Mouse (Mus musculus) neural tube, embryonic 15.5 days (tissue): ENCODE data around the gene Maml3. TPM values are rescaled to one million over a fixed set of nuclear protein-coding genes. Genes with fewer than 3 reads are reported as not detected.

Experiments
- ATAC-seq: fragments of 200-750 bp; cut with Nextera tagmentation; 2 replicates; pipeline ENCODE4 v1.8.0; 2017; ENCODE audit warnings: mild to moderate bottlenecking, moderate TSS enrichment, moderate library complexity; ENCODE audit not compliant: low FRiP score
- H3K27ac ChIP-seq: fragments of 300-500 bp; sonication (generic); replicated peaks from 2 replicates; pipeline ENCODE4 v1.5.1; 2015; ENCODE audit warnings: mild to moderate bottlenecking, inconsistent platforms
- H3K27me3 ChIP-seq: fragments of 300-500 bp; sonication (generic); replicated peaks from 2 replicates; pipeline ENCODE4 v1.6.1; 2015; ENCODE audit warnings: inconsistent platforms
- H3K36me3 ChIP-seq: fragments of 300-500 bp; sonication (generic); 2 replicates; pipeline ENCODE4 v1.6.1; 2015; ENCODE audit warnings: inconsistent platforms
- H3K4me1 ChIP-seq: fragments of 300-500 bp; sonication (generic); 2 replicates; pipeline ENCODE4 v1.6.1; 2015; ENCODE audit warnings: inconsistent platforms
- H3K4me2 ChIP-seq: fragments of 300-500 bp; sonication (generic); 2 replicates; pipeline ENCODE4 v1.6.1; 2015; ENCODE audit warnings: inconsistent platforms, mild to moderate bottlenecking, moderate library complexity
- H3K4me3 ChIP-seq: fragments of 300-500 bp; sonication (generic); replicated peaks from 2 replicates; pipeline ENCODE4 v1.5.1; 2015; ENCODE audit warnings: mild to moderate bottlenecking, inconsistent platforms
- H3K9ac ChIP-seq: fragments of 300-500 bp; sonication (generic); replicated peaks from 2 replicates; pipeline ENCODE4 v1.6.1; 2015; ENCODE audit warnings: mild to moderate bottlenecking, inconsistent platforms
- H3K9me3 ChIP-seq: fragments of 300-500 bp; sonication (generic); replicated peaks from 2 replicates; pipeline ENCODE4 v1.6.1; 2016; ENCODE audit warnings: inconsistent platforms
- WGBS: fragments of 180-500 bp; shearing (Covaris S2); methylation state at CpG from one replicate; pipeline ENCODE4 v1.1.7; 2015; ENCODE audit warnings: mixed read lengths; 5-methylcytosine and 5-hydroxymethylcytosine counted together
- polyA plus RNA-seq: library from polyadenylated mRNA; unstranded; fragments of >200 nt; fragmentation: Nextera tagmentation; extraction: Ambion mirVana; gene quantifications from 2 replicates; pipeline ENCODE4 v1.2.1, GENCODE M21; 2015

Maml3 gene
- polyA plus RNA-seq, 1 experiment from 2014 or later = 7.6 TPM

DNA sequence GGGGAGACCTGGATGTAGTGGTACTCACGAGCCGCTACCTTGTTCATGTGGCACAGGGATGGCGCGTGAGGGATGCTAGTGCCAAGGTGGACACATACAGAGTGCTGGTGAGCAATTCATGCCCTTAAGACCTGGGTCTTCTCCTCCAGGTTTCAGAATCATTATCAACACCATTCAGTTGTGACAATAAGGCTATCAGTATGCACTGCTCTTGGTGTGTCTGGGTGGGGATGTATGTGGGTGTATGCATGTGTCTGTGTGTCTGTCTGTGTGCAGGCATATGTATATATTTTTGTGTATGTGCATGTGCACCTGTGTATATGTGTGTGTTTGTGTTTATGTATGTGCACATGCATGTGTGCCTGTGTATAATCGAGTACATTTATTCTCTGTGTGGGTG is 291.7 kb downstream of the Maml3 start:
- Histone ChIP-seq H3K4me1 (peaks cover 39% of the 10 kb centered on the region), H3K27me3 (no peaks in the 10 kb centered on the region), H3K27ac (no peak overlapping the region), H3K36me3 (no peaks in the 10 kb centered on the region), H3K9ac (no peak overlapping the region), H3K4me2 (no peak overlapping the region), H3K9me3 (no peaks in the 10 kb centered on the region), H3K4me3 (no peak overlapping the region)
- no peak for ATAC-seq
- WGBS = 91% methylated on average over 5 of the region's 5 CpGs

GRCm38 (mm10) chr3:51810731-51811130 is 294.1 kb downstream of the Maml3 start:
- Histone ChIP-seq H3K4me1 (peaks cover 37% of the 10 kb centered on the region), H3K4me3 (no peak overlapping the region), H3K27me3 (no peaks in the 10 kb centered on the region), H3K36me3 (no peaks in the 10 kb centered on the region), H3K9me3 (no peaks in the 10 kb centered on the region), H3K4me2 (no peak overlapping the region), H3K9ac (no peak overlapping the region), H3K27ac (no peak overlapping the region)
- 48% methylated on average over 7 of the region's 7 CpGs for WGBS
- ATAC-seq = no peak

DNA sequence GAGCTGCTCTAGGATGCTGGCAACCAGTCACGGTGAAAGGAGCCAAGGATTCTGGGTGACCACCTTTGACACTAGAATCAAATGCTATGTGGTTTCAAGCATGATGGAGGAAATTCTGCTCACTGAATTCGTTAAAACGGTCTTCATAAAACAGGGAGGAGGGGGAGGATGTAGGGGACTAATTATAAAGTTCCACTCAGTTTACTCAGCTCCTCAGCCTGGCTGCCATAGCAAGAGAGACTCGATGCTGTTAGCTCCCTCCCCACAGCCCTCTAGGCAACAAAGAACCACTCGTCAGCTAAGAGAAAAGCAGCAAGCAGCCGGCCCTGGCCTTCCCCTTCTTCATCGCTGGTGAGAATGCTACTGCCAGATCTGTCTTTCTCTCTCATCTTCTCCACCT is 295.1 kb downstream of the Maml3 start:
- peaks cover 43% of the 10 kb centered on the region for H3K4me1 ChIP-seq
- H3K4me2 ChIP-seq = no peak overlapping the region
- H3K9me3 ChIP-seq = no peaks in the 10 kb centered on the region
- H3K27me3 ChIP-seq = no peaks in the 10 kb centered on the region
- peak overlapping the region; percentile 39; the same call in 1 of the 2 replicates for H3K27ac ChIP-seq
- H3K36me3 ChIP-seq = no peaks in the 10 kb centered on the region
- WGBS = 31% methylated on average over 7 of the region's 7 CpGs
- H3K4me3 ChIP-seq = no peak overlapping the region
- peak; percentile 49 for ATAC-seq
- H3K9ac ChIP-seq = no peak overlapping the region

DNA sequence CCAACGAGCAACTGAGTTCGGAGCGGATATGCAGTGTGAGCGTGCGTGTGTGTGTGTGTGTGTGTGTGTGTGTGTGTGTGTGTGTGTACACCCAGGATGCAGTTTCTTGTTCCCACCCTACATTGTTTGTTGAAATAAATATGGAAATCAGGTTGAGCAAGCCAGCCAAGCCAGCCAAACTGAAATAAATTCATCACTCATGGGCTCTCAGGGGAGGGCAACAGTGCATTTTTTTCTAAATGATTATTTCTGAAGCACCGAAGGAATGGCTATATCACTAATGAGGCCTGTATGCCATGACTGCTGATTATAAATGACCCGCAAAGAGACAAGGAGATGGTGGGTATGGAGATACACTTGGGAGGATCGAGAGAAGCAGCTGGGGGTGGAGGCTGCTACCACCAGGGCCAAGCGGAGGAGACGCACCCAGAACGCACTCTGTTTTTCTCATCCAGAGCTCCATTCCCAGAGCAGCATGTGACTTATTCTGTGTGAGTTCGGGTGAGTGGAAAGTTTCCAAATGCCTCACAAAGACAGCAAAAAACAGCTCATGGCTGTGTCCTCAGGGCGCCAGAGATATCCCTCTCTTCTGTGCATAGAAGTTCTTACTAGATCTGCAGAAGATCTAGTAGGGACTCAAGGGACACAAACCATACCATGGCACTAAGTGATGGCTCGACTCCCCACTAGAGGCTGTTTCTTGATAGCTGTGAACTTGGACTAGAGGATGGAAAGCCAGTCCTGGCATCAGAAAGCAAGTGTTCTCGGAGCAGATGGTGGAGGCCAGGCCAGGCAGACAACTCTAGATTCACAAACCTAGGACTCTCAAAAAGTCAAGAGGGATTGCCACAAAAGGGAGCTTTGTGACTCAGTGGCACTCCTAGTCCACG is 296.6 kb downstream of the Maml3 start:
- H3K27ac ChIP-seq = peak overlapping the region; percentile 60
- H3K27me3 ChIP-seq = no peaks in the 10 kb centered on the region
- H3K9me3 ChIP-seq = no peaks in the 10 kb centered on the region
- WGBS = 54% methylated on average over 16 of the region's 16 CpGs
- no peak overlapping the region for H3K9ac ChIP-seq
- no peaks in the 10 kb centered on the region for H3K36me3 ChIP-seq
- no peak for ATAC-seq
- H3K4me1 ChIP-seq = peaks cover 46% of the 10 kb centered on the region
- H3K4me3 ChIP-seq = no peak overlapping the region
- no peak overlapping the region for H3K4me2 ChIP-seq

DNA sequence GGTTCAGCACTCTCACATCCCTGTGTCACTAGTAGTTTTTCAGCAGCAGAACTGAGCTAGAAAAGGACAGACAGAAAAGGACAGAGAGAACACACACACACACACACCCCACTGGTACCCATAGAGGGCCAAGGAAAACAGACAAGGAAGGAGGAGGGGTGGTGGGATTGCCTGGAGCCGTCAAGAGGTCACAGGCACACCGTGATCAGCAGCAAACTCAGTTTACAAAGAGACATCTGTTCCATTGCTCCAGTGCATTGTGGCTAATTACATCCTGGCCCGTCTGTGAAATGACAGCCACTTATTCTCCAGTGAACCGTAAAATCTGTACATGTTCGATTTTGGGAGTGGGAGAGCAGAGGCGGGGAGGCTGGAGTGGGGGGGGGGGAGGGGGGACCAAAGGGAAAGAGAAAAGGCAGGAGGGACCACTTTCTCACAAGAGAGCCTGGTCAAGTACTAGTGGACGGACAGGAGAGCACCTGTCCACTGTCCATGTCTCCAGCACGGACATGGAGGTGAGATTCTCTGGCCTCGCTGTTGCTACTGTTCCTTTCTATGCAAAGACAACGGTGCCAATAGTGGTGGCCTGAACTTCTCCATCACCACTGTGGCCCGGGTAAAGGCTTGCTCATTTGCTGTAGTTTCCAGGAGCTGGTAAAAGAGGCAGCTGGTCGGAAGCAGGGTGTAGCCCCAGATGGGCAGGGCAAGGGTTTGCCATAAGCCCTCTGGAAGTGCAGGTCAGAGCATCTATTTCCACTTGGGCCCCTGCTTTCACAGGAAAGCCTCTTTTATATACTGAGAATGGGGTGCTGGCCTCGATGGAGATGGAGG is 299.2 kb downstream of the Maml3 start:
- no peak overlapping the region for H3K9ac ChIP-seq
- H3K36me3 ChIP-seq = no peaks in the 10 kb centered on the region
- H3K27ac ChIP-seq = peak overlapping the region; percentile 61
- no peaks in the 10 kb centered on the region for H3K27me3 ChIP-seq
- H3K4me3 ChIP-seq = no peak overlapping the region
- peaks cover 42% of the 10 kb centered on the region for H3K4me1 ChIP-seq
- H3K9me3 ChIP-seq = no peaks in the 10 kb centered on the region
- H3K4me2 ChIP-seq = no peak overlapping the region
- ATAC-seq = no peak
- 10% methylated on average over 13 of the region's 13 CpGs for WGBS

DNA sequence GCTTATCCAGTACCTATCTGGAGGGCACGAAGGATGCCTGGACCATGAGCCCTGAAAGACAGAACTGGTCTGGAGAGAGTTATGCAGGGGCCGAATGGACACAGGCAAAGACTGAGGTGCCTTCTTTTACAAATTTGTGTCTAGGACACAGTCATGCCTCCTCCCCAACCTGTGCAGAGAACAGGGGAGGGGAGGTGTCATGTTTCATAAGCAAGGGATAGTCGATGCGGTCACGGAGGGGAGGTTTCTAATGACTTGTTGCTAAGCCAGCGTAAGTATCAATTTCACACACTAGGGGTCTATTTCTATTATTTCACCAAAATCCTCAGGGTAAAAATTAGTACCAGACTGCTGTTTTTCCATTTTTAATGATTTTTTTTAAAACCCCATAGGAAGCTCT is 301.0 kb downstream of the Maml3 start:
- no peaks in the 10 kb centered on the region for H3K36me3 ChIP-seq
- H3K27me3 ChIP-seq = no peaks in the 10 kb centered on the region
- H3K9ac ChIP-seq = no peak overlapping the region
- H3K4me3 ChIP-seq = no peak overlapping the region
- no peak overlapping the region for H3K4me2 ChIP-seq
- no peak for ATAC-seq
- WGBS = 67% methylated on average over 6 of the region's 6 CpGs
- H3K9me3 ChIP-seq = no peaks in the 10 kb centered on the region
- H3K27ac ChIP-seq = no peak overlapping the region
- H3K4me1 ChIP-seq = peaks cover 41% of the 10 kb centered on the region

DNA sequence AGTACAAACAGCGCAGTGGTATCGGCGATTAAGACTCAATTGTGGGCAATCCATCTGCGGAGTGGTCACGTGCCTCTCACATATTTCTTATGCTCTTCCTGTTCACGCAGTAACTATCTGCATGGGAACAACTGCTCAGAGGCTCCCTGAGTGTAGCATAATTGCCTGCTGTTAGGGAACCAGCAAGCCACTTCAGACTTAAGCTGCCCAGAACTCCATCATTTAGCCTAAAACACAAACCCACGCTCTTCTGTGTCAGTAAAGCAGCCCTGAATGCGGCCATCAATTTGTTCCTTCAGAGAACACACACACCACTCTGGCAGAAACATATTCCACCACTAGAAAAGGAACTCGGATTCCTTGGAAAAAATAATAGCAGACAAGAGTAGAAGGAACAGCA is 305.2 kb downstream of the Maml3 start:
- Histone ChIP-seq H3K27ac (peak overlapping the region; percentile 23; the same call in 1 of the 2 replicates), H3K4me2 (no peak overlapping the region), H3K27me3 (no peaks in the 10 kb centered on the region), H3K4me1 (peaks cover 57% of the 10 kb centered on the region), H3K36me3 (no peaks in the 10 kb centered on the region), H3K9ac (no peak overlapping the region), H3K4me3 (no peak overlapping the region), H3K9me3 (no peaks in the 10 kb centered on the region)
- no peak for ATAC-seq
- WGBS = 59% methylated on average over 9 of the region's 9 CpGs

DNA sequence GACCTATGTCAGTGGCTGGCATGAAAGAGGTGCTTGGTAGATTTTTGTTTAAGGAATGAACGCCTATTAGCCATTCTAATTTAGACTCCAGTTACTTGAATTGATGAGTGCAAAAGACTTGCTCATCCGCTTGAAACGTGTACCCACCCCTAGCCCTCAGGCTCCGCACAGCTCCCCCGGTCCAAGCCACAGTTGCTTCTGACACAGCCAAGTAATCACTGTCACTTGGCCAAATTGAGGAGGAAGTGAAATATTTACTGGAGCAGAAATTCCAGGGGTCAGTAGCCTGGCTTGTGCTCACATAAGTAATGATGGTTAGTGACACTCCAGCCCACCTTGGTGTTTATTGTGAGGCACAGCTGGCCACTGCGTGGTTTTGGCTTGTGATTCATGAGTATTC is 308.0 kb downstream of the Maml3 start:
- Histone ChIP-seq H3K36me3 (no peaks in the 10 kb centered on the region), H3K4me2 (peak overlapping the region; percentile 43), H3K27me3 (no peaks in the 10 kb centered on the region), H3K27ac (peak overlapping the region; percentile 72), H3K4me3 (no peak overlapping the region), H3K4me1 (peaks cover 53% of the 10 kb centered on the region), H3K9ac (no peak overlapping the region), H3K9me3 (no peaks in the 10 kb centered on the region)
- no peak; the same call in 1 of the 2 replicates for ATAC-seq
- 30% methylated on average over 6 of the region's 6 CpGs for WGBS

- Histone ChIP-seq H3K4me1 (peaks cover 58% of the 10 kb centered on the region), H3K27ac (peak overlapping the region; percentile 72), H3K9me3 (no peaks in the 10 kb centered on the region), H3K9ac (peak overlapping the region; percentile 32; the same call in 1 of the 2 replicates), H3K4me2 (peak overlapping the region; percentile 43), H3K36me3 (no peaks in the 10 kb centered on the region), H3K27me3 (no peaks in the 10 kb centered on the region), H3K4me3 (peak overlapping the region; percentile 8; the same call in 1 of the 2 replicates)
- ATAC-seq = peak; percentile 66; the same call in 1 of the 2 replicates
- 48% methylated on average over 12 of the region's 12 CpGs for WGBS
Observed at GRCm38 (mm10) chr3:51796219-51796828, 308.6 kb downstream of the Maml3 start.

GRCm38 (mm10) chr3:51791542-51791941 is 313.3 kb downstream of the Maml3 start:
- peak overlapping the region; percentile 45; the same call in 1 of the 2 replicates for H3K27ac ChIP-seq
- H3K36me3 ChIP-seq = no peaks in the 10 kb centered on the region
- no peaks in the 10 kb centered on the region for H3K27me3 ChIP-seq
- H3K4me1 ChIP-seq = peaks cover 48% of the 10 kb centered on the region
- no peak overlapping the region for H3K9ac ChIP-seq
- no peak overlapping the region for H3K4me2 ChIP-seq
- H3K4me3 ChIP-seq = no peak overlapping the region
- H3K9me3 ChIP-seq = no peaks in the 10 kb centered on the region
- WGBS = 24% methylated on average over 7 of the region's 7 CpGs
- ATAC-seq = no peak

DNA sequence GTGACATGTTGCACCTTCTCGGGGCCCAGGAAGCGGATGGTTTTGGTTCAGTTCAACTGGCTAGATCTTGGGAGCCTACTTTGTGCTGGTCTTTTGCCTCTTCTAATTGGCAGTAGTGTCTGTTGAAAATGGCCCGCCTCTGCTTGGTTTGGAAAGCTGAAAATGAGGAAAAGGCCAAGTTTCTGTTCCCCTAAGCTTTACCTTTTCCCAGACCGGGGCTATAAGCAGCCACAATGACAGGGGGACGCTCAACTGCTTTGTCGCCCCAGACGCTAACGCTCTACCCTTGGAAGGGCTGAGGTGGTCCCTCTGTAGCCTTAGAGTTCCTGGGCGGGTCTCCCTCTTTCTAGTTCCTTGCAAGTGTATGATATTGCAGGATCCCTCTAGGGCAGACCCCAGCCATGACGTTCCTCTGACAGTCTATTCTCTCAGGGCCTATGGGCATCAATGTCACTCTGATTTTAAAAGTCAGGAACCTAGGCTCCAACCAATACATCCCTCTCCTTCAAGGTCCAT is 315.4 kb downstream of the Maml3 start:
- peak overlapping the region; percentile 29 for H3K4me3 ChIP-seq
- H3K27ac ChIP-seq = peak overlapping the region; percentile 88
- no peaks in the 10 kb centered on the region for H3K9me3 ChIP-seq
- H3K27me3 ChIP-seq = no peaks in the 10 kb centered on the region
- peak overlapping the region; percentile 55 for H3K4me2 ChIP-seq
- H3K9ac ChIP-seq = peak overlapping the region; percentile 34; the same call in 1 of the 2 replicates
- peaks cover 45% of the 10 kb centered on the region for H3K4me1 ChIP-seq
- WGBS = 22% methylated on average over 10 of the region's 10 CpGs
- no peaks in the 10 kb centered on the region for H3K36me3 ChIP-seq
- peak; percentile 32; the same call in 1 of the 2 replicates for ATAC-seq
